Mouse (Mus musculus) brown adipose tissue, adult 24 weeks (tissue): Measurements from ENCODE around the gene Pum2. TPM values are rescaled to one million over a fixed set of nuclear protein-coding genes. Genes with fewer than 3 reads are reported as not detected.

Experiments
- H3K27ac ChIP-seq: fragments of 200-500 bp; replicated peaks from 2 replicates; pipeline ENCODE4 v1.5.1; 2012; ENCODE audit warnings: low read depth, mild to moderate bottlenecking, low read length
- H3K4me1 ChIP-seq: fragments of 200-500 bp; 2 replicates; pipeline ENCODE4 v1.6.1; 2012; ENCODE audit warnings: low read length, mixed read lengths; ENCODE audit not compliant: control insufficient read depth, insufficient read depth, insufficient read length
- H3K4me3 ChIP-seq: fragments of 200-500 bp; 2 replicates; pipeline ENCODE4 v1.5.1; 2012; ENCODE audit warnings: low read depth, mild to moderate bottlenecking, low read length, moderate library complexity; ENCODE audit not compliant: insufficient read depth
- polyA plus RNA-seq: library from polyadenylated mRNA; stranded (reverse); fragments of >200 nt; gene quantifications from 2 replicates; pipeline ENCODE4 v1.2.4, GENCODE M21; 2012; ENCODE audit not compliant: missing spikeins, insufficient read depth, insufficient read length

Pum2 gene
- polyA plus RNA-seq, 1 experiment = 36.9 TPM

- Histone ChIP-seq H3K4me3 (no peak overlapping the region), H3K27ac (no peak overlapping the region), H3K4me1 (no peaks in the 10 kb centered on the region)
These were observed 16.1 kb upstream of the Pum2 start for GRCm38 (mm10) chr12:8657629-8658366.

- Histone ChIP-seq H3K4me3 (no peak overlapping the region), H3K4me1 (no peaks in the 10 kb centered on the region), H3K27ac (no peak overlapping the region)
These were observed 14.3 kb upstream of the Pum2 start for GRCm38 (mm10) chr12:8659406-8660279.

- Histone ChIP-seq H3K4me3 (no peak overlapping the region), H3K27ac (no peak overlapping the region), H3K4me1 (no peaks in the 10 kb centered on the region)
These were observed 12.2 kb upstream of the Pum2 start for GRCm38 (mm10) chr12:8661747-8662146.

- no peak overlapping the region for H3K4me3 ChIP-seq
- H3K27ac ChIP-seq = no peak overlapping the region
- no peaks in the 10 kb centered on the region for H3K4me1 ChIP-seq
These were observed 11.8 kb upstream of the Pum2 start for GRCm38 (mm10) chr12:8662175-8662574.

GRCm38 (mm10) chr12:8662721-8663120 is 11.2 kb upstream of the Pum2 start:
- Histone ChIP-seq H3K27ac (no peak overlapping the region), H3K4me3 (no peak overlapping the region)

GRCm38 (mm10) chr12:8667473-8668255 is 6.3 kb upstream of the Pum2 start:
- H3K27ac ChIP-seq = no peak overlapping the region

More at GRCm38 (mm10) chr12:8662721-8663120, 11.2 kb upstream of the Pum2 start:
- no peaks in the 10 kb centered on the region for H3K4me1 ChIP-seq

GRCm38 (mm10) chr12:8669421-8669820 is 4.5 kb upstream of the Pum2 start:
- no peaks in the 10 kb centered on the region for H3K4me1 ChIP-seq
- H3K27ac ChIP-seq = no peak overlapping the region
- no peak overlapping the region for H3K4me3 ChIP-seq

More at GRCm38 (mm10) chr12:8667473-8668255, 6.3 kb upstream of the Pum2 start:
- Histone ChIP-seq H3K4me3 (no peak overlapping the region), H3K4me1 (no peaks in the 10 kb centered on the region)

- H3K4me1 ChIP-seq = no peaks in the 10 kb centered on the region
- H3K4me3 ChIP-seq = no peak overlapping the region
- no peak overlapping the region for H3K27ac ChIP-seq
These were observed 4.1 kb upstream of the Pum2 start for GRCm38 (mm10) chr12:8669846-8670245.

GRCm38 (mm10) chr12:8673121-8673973 is 587 bp upstream of the Pum2 start:
- Histone ChIP-seq H3K4me1 (peaks cover 9% of the 10 kb centered on the region), H3K27ac (peak overlapping the region; percentile 94), H3K4me3 (peak overlapping the region; percentile 97)

- Histone ChIP-seq H3K27ac (peak overlapping the region; percentile 89), H3K4me1 (peaks cover 9% of the 10 kb centered on the region), H3K4me3 (peak overlapping the region; percentile 93)
These were observed 487 bp downstream of the Pum2 start for GRCm38 (mm10) chr12:8674377-8674864.

GRCm38 (mm10) chr12:8674891-8675341 is 982 bp downstream of the Pum2 start:
- Histone ChIP-seq H3K27ac (peak overlapping the region; percentile 41; the same call in 1 of the 2 replicates), H3K4me3 (peak overlapping the region; percentile 93), H3K4me1 (peaks cover 9% of the 10 kb centered on the region)

- Histone ChIP-seq H3K27ac (no peak overlapping the region), H3K4me3 (peak overlapping the region; percentile 93), H3K4me1 (peaks cover 9% of the 10 kb centered on the region)
These were observed 1.4 kb downstream of the Pum2 start for GRCm38 (mm10) chr12:8675361-8675760.

GRCm38 (mm10) chr12:8676341-8676740 is 2.4 kb downstream of the Pum2 start:
- Histone ChIP-seq H3K27ac (no peak overlapping the region; the same call in 1 of the 2 replicates), H3K4me3 (no peak overlapping the region), H3K4me1 (peaks cover 9% of the 10 kb centered on the region)

GRCm38 (mm10) chr12:8677926-8678325 is 4.0 kb downstream of the Pum2 start:
- H3K27ac ChIP-seq = no peak overlapping the region
- H3K4me3 ChIP-seq = no peak overlapping the region
- peaks cover 10% of the 10 kb centered on the region for H3K4me1 ChIP-seq
